Mouse (Mus musculus): ENCODE results near the gene Stk40. TPM values are rescaled to one million over a fixed set of nuclear protein-coding genes. Genes with fewer than 3 reads are reported as not detected.

The Stk40 gene
- polyA plus RNA-seq, 1 experiment from 2014 or later = 17.3 TPM

DNA sequence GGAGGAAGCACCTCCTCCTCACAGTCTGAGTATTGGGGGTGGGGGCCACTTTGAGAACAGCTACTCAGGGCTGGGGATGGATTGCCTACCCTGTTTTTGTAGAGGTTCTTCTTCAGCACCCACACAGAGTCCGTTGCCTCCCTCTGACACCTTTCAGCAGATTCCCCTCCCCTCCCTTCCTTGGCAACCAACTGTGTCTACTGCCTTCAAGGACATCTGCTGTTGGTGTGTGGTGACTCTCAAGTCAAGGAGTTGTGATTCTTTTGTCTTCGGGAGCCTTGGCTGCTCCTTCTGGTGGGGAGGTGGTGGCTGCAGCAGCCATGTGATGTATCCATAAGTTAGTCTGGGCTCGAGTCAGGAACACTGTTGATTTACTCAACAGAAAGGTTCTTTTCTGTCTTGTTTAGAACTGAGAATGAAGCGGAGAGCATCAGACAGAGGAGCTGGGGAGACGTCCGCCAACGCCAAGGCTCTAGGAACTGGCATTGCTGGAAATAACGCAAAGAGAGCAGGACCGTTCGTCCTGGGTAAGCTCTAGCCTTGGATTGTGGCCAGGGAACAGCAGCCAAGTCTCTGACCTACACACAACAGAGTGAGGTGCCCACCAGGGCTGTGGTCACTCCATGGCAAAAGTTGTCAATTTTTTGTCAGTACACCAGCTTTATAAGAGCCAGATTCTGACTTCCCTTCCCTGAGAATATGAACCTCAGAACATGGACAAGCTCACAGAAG lies 19.7 kb downstream of the Stk40 start:
- no peak overlapping the region for H3K27ac ChIP-seq (replicated peaks)
- H3K27me3 ChIP-seq (ENCODE audit: control insufficient read depth, insufficient read depth, low read length) = no peaks in the 10 kb centered on the region
- H3K4me3 ChIP-seq (ENCODE audit: low read depth, low read length) = no peak overlapping the region
- DNase-seq (ENCODE audit: low spot score) = no peak
- no peak overlapping the region for H3K9ac ChIP-seq (ENCODE audit: low read length)
- H3K9me3 ChIP-seq (ENCODE audit: control insufficient read depth, low read length) = no peaks in the 10 kb centered on the region
- no peak overlapping the region for H3K4me2 ChIP-seq (replicated peaks; ENCODE audit: low read depth)
- 75% methylated on average over 10 of the region's 10 CpGs for WGBS
- ATAC-seq (ENCODE audit: low FRiP score, low TSS enrichment) = no peak
- no peak for TF ChIP-seq EP300 (optimal IDR thresholded peaks at IDR 0.05)
- H3K36me3 ChIP-seq (ENCODE audit: control insufficient read depth, insufficient read depth, low read length) = peaks cover 15% of the 10 kb centered on the region
- H3K4me1 ChIP-seq (replicated peaks; ENCODE audit: control insufficient read depth, insufficient read depth) = no peaks in the 10 kb centered on the region

GRCm38 (mm10) chr4:126130502-126130901 lies 26.7 kb downstream of the Stk40 start:
- no peak overlapping the region for H3K4me2 ChIP-seq (replicated peaks; ENCODE audit: low read depth)
- no peak overlapping the region for H3K9ac ChIP-seq (ENCODE audit: low read length)
- H3K36me3 ChIP-seq (ENCODE audit: control insufficient read depth, insufficient read depth, low read length) = peaks cover 28% of the 10 kb centered on the region
- no peaks in the 10 kb centered on the region for H3K4me1 ChIP-seq (replicated peaks; ENCODE audit: control insufficient read depth, insufficient read depth)
- no peak for TF ChIP-seq EP300 (optimal IDR thresholded peaks at IDR 0.05)
- no peak for TF ChIP-seq CTCF (IDR thresholded peaks at IDR 0.05; ENCODE audit: low read depth)
- H3K27ac ChIP-seq (replicated peaks) = peak overlapping the region; percentile 45
- 32% methylated on average over 11 of the region's 11 CpGs for WGBS
- H3K27me3 ChIP-seq (ENCODE audit: control insufficient read depth, insufficient read depth, low read length) = no peaks in the 10 kb centered on the region
- H3K9me3 ChIP-seq (ENCODE audit: control insufficient read depth, low read length) = no peaks in the 10 kb centered on the region
- ATAC-seq (ENCODE audit: low FRiP score, low TSS enrichment) (no peak), DNase-seq (ENCODE audit: low spot score) (no peak)
- H3K4me3 ChIP-seq (ENCODE audit: low read depth, low read length) = no peak overlapping the region

- H3K9ac ChIP-seq (ENCODE audit: low read length) = no peak overlapping the region
- H3K27me3 ChIP-seq (ENCODE audit: control insufficient read depth, insufficient read depth, low read length) = no peaks in the 10 kb centered on the region
- H3K4me3 ChIP-seq (ENCODE audit: low read depth, low read length) = no peak overlapping the region
- H3K4me1 ChIP-seq (replicated peaks; ENCODE audit: control insufficient read depth, insufficient read depth) = no peaks in the 10 kb centered on the region
- H3K9me3 ChIP-seq (ENCODE audit: control insufficient read depth, low read length) = no peaks in the 10 kb centered on the region
- ATAC-seq (ENCODE audit: low FRiP score, low TSS enrichment) (peak; percentile 68), DNase-seq (ENCODE audit: low spot score) (no peak)
- TF ChIP-seq CTCF (IDR thresholded peaks at IDR 0.05; ENCODE audit: low read depth) (no peak), EP300 (optimal IDR thresholded peaks at IDR 0.05) (peak; percentile 30)
- H3K4me2 ChIP-seq (replicated peaks; ENCODE audit: low read depth) = no peak overlapping the region
- H3K27ac ChIP-seq (replicated peaks) = peak overlapping the region; percentile 74
- 47% methylated on average over 10 of the region's 10 CpGs for WGBS
- peaks cover 27% of the 10 kb centered on the region for H3K36me3 ChIP-seq (ENCODE audit: control insufficient read depth, insufficient read depth, low read length)
Measured at GRCm38 (mm10) chr4:126131290-126132121, 27.7 kb downstream of the Stk40 start.

DNA sequence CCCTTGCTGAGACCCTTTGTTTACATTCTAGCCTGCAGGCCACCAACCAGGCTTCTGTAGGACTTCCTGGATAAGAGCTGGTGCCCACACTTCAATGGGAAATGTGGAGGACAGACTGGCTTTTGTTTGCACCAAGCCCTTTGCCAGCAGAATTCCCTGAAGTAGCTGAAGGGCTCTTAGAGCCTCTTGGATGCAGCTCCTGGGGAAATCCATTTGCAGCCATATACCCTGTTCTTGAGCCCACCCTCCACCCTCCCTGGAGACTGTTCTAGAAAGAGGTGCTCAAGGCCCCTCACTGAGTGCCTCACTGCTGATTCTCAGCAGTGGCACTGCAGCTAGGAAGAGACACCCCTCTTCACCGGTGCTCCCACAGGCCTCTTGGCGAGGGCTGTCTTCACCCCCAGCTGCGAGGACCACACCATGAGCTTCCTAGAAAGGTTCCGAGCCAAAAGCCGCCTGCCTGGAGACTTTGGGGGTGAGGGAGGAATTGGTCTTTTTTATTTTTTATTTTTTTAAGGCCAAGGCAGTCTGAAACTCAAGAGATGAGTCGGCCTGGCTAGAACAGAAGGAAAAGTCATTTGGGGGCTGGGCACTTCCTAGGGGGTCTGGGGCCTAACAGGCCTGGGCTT lies 29.0 kb downstream of the Stk40 start:
- H3K9ac ChIP-seq (ENCODE audit: low read length) = no peak overlapping the region
- no peaks in the 10 kb centered on the region for H3K4me1 ChIP-seq (replicated peaks; ENCODE audit: control insufficient read depth, insufficient read depth)
- H3K27me3 ChIP-seq (ENCODE audit: control insufficient read depth, insufficient read depth, low read length) = no peaks in the 10 kb centered on the region
- DNase-seq (ENCODE audit: low spot score) (no peak), ATAC-seq (ENCODE audit: low FRiP score, low TSS enrichment) (no peak)
- no peaks in the 10 kb centered on the region for H3K9me3 ChIP-seq (ENCODE audit: control insufficient read depth, low read length)
- no peak overlapping the region for H3K4me3 ChIP-seq (ENCODE audit: low read depth, low read length)
- peak overlapping the region; percentile 74 for H3K27ac ChIP-seq (replicated peaks)
- H3K4me2 ChIP-seq (replicated peaks; ENCODE audit: low read depth) = no peak overlapping the region
- WGBS = 57% methylated on average over 6 of the region's 6 CpGs
- no peak for TF ChIP-seq EP300 (optimal IDR thresholded peaks at IDR 0.05)
- no peak for TF ChIP-seq CTCF (IDR thresholded peaks at IDR 0.05; ENCODE audit: low read depth)
- peaks cover 23% of the 10 kb centered on the region for H3K36me3 ChIP-seq (ENCODE audit: control insufficient read depth, insufficient read depth, low read length)

DNA sequence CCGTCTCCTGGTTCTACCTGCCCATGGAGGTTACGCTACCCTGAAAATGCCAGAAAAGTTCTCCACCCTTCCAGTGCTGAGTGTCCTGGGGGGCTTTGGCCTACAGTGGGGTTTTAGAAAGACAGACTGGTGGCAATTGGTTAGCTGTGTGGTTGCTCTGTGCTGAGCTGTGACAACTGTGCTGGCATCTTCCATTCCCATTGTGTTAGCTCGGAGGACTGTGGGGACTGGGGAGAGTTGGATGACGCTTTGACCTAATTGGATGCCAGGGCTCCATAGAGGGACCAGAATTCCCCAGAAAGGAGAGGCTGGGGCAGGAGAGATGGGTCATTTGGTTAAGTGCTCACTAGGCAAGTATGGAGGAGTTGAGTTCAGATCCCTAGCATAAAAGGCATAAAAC lies 30.5 kb downstream of the Stk40 start:
- TF ChIP-seq CTCF (IDR thresholded peaks at IDR 0.05; ENCODE audit: low read depth) (no peak), EP300 (optimal IDR thresholded peaks at IDR 0.05) (no peak)
- Histone ChIP-seq H3K27me3 (ENCODE audit: control insufficient read depth, insufficient read depth, low read length) (no peaks in the 10 kb centered on the region), H3K9me3 (ENCODE audit: control insufficient read depth, low read length) (no peaks in the 10 kb centered on the region), H3K4me3 (ENCODE audit: low read depth, low read length) (no peak overlapping the region), H3K27ac (replicated peaks) (no peak overlapping the region), H3K9ac (ENCODE audit: low read length) (no peak overlapping the region), H3K4me2 (replicated peaks; ENCODE audit: low read depth) (no peak overlapping the region), H3K36me3 (ENCODE audit: control insufficient read depth, insufficient read depth, low read length) (peaks cover 23% of the 10 kb centered on the region), H3K4me1 (replicated peaks; ENCODE audit: control insufficient read depth, insufficient read depth) (no peaks in the 10 kb centered on the region)
- WGBS = 92% methylated on average over 4 of the region's 4 CpGs
- no peak for ATAC-seq (ENCODE audit: low FRiP score, low TSS enrichment)
- no peak for DNase-seq (ENCODE audit: low spot score)

Measured in stomach, postnatal 0 days (tissue).